Mouse (Mus musculus): ENCODE measurements around the gene Bmp4. TPM values are rescaled to one million over a fixed set of nuclear protein-coding genes. Genes with fewer than 3 reads are reported as not detected.

Bmp4 gene
- 6.8 and 11.9 TPM in 2 replicates for polyA plus RNA-seq (2015; fragmentation: Nextera tagmentation; extraction: Ambion mirVana)

GRCm38 (mm10) chr14:46390249-46390775 lies at the start of gene Bmp4:
Gene Bmp4, minus strand, starts transcription at chr14:46390669.

GRCm38 (mm10) chr14:46379285-46379684 lies 11.2 kb downstream of the Bmp4 start, which contains the start of gene Gm15217:
Gene Gm15217, plus strand, starts transcription at chr14:46379414.

Other genes with a start within 250 kb of the Bmp4 start
- not detected in 2 replicates for gene Gm15217, start 11.3 kb downstream of the Bmp4 start, polyA plus RNA-seq (2015; fragmentation: Nextera tagmentation; extraction: Ambion mirVana)

Measured in neural tube, postnatal 0 days (tissue).